Mouse (Mus musculus) ES-Bruce4 (cell line): ENCODE measurements at regions not wholly inside any gene's neighbourhood (a gene's known extent, or its start where the extent isn't known, plus 50 kb on each side); places are given as distances from the start of the nearest gene placed in this dataset.

Experiments
- H3K27ac ChIP-seq: 2 replicates; pipeline ENCODE4 v1.5.1; 2012; ENCODE audit warnings: low read length, inconsistent platforms; ENCODE audit not compliant: insufficient read depth
- H3K27me3 ChIP-seq: 2 replicates; pipeline ENCODE4 v1.6.1; 2012; ENCODE audit warnings: mild to moderate bottlenecking, low read length, inconsistent platforms; ENCODE audit not compliant: control insufficient read depth, poor library complexity, insufficient read depth, severe bottlenecking
- H3K36me3 ChIP-seq: 2 replicates; pipeline ENCODE4 v1.6.1; 2012; ENCODE audit warnings: inconsistent platforms, mild to moderate bottlenecking, low read length, moderate library complexity; ENCODE audit not compliant: control insufficient read depth, poor library complexity, insufficient read depth, severe bottlenecking
- H3K4me1 ChIP-seq: one replicate; pipeline ENCODE4 v1.8.1; 2011; ENCODE audit warnings: low read length; ENCODE audit not compliant: control insufficient read depth, insufficient read depth
- H3K4me3 ChIP-seq: 2 replicates; pipeline ENCODE4 v1.5.1; 2011; ENCODE audit warnings: low read depth, mild to moderate bottlenecking, low read length
- H3K9ac ChIP-seq: 2 replicates; pipeline ENCODE4 v1.6.1; 2012; ENCODE audit warnings: low read depth, mild to moderate bottlenecking, inconsistent platforms; ENCODE audit not compliant: poor library complexity, severe bottlenecking
- H3K9me3 ChIP-seq: replicated peaks from 2 replicates; pipeline ENCODE4 v1.6.1; 2012; ENCODE audit warnings: mild to moderate bottlenecking, low read length, inconsistent platforms; ENCODE audit not compliant: control insufficient read depth, poor library complexity, insufficient read depth, severe bottlenecking
- CTCF ChIP-seq: IDR thresholded peaks from one replicate; pipeline ENCODE4 v1.8.1; 2011; ENCODE audit warnings: low read depth, low read length
- EP300 ChIP-seq: IDR thresholded peaks from 2 replicates; pipeline ENCODE4 v1.6.1; 2011; ENCODE audit warnings: low read depth, low read length; ENCODE audit not compliant: insufficient read depth
- POLR2A ChIP-seq: IDR thresholded peaks from one replicate; pipeline ENCODE4 v1.8.1; 2011; ENCODE audit warnings: low read length; ENCODE audit not compliant: insufficient read depth

- Histone ChIP-seq H3K4me3 (peak overlapping the region; percentile 55), H3K27ac (no peak overlapping the region), H3K4me1 (no peaks in the 10 kb centered on the region), H3K9ac (no peak overlapping the region), H3K36me3 (no peaks in the 10 kb centered on the region), H3K27me3 (no peaks in the 10 kb centered on the region), H3K9me3 (no peaks in the 10 kb centered on the region)
- no peak for TF ChIP-seq EP300
- no peak for TF ChIP-seq CTCF
- TF ChIP-seq POLR2A = no peak
These were observed 59.2 kb upstream of the C2cd4b start for GRCm38 (mm10) chr9:67699846-67700579.

- H3K9me3 ChIP-seq = no peaks in the 10 kb centered on the region
- H3K9ac ChIP-seq = no peak overlapping the region
- TF ChIP-seq EP300 (no peak), POLR2A (no peak), CTCF (no peak)
- H3K4me1 ChIP-seq = no peaks in the 10 kb centered on the region
- H3K4me3 ChIP-seq = no peak overlapping the region
- no peaks in the 10 kb centered on the region for H3K27me3 ChIP-seq
- H3K36me3 ChIP-seq = no peaks in the 10 kb centered on the region
- no peak overlapping the region for H3K27ac ChIP-seq
These were observed 50.8 kb upstream of the C2cd4b start for GRCm38 (mm10) chr9:67708246-67708960.
